Mouse (Mus musculus) limb, embryonic 14.5 days (tissue): ENCODE data around the gene Maml2. TPM values are rescaled to one million over a fixed set of nuclear protein-coding genes. Genes with fewer than 3 reads are reported as not detected.

Source experiments
- ATAC-seq: fragments of 200-750 bp; cut with Nextera tagmentation; 2 replicates; pipeline ENCODE4 v1.8.0; 2017; ENCODE audit warnings: low read depth, moderate number of reproducible peaks, moderate TSS enrichment; ENCODE audit not compliant: low FRiP score
- DNase-seq: peaks from one replicate; pipeline ENCODE4 v3.0.0-alpha.2; 2015; ENCODE audit warnings: low spot score
- H3K27ac ChIP-seq: fragments of 300-500 bp; sonication (generic); replicated peaks from 2 replicates; pipeline ENCODE4 v1.5.1; 2014; ENCODE audit warnings: low read depth, mild to moderate bottlenecking, low read length, moderate library complexity, mixed read lengths
- H3K27me3 ChIP-seq: fragments of 300-500 bp; sonication (generic); 2 replicates; pipeline ENCODE4 v1.6.1; 2014; ENCODE audit warnings: low read length, mixed read lengths; ENCODE audit not compliant: control insufficient read depth, insufficient read depth
- H3K36me3 ChIP-seq: fragments of 300-500 bp; sonication (generic); 2 replicates; pipeline ENCODE4 v1.6.1; 2014; ENCODE audit warnings: mild to moderate bottlenecking, low read length, moderate library complexity, mixed read lengths; ENCODE audit not compliant: control insufficient read depth, insufficient read depth
- H3K4me1 ChIP-seq: fragments of 300-500 bp; sonication (generic); 2 replicates; pipeline ENCODE4 v1.6.1; 2014; ENCODE audit warnings: antibody characterized with exemption, low read length, mixed read lengths; ENCODE audit not compliant: control insufficient read depth, insufficient read depth
- H3K4me2 ChIP-seq: fragments of 300-500 bp; sonication (generic); replicated peaks from 2 replicates; pipeline ENCODE4 v1.6.1; 2014; ENCODE audit warnings: low read depth, mild to moderate bottlenecking, low read length, moderate library complexity; ENCODE audit not compliant: severe bottlenecking
- H3K4me3 ChIP-seq: fragments of 300-500 bp; sonication (generic); replicated peaks from 2 replicates; pipeline ENCODE4 v1.5.1; 2014; ENCODE audit warnings: low read length
- H3K9ac ChIP-seq: fragments of 300-500 bp; sonication (generic); 2 replicates; pipeline ENCODE4 v1.6.1; 2014; ENCODE audit warnings: mild to moderate bottlenecking, low read depth, low read length, moderate library complexity; ENCODE audit not compliant: severe bottlenecking
- H3K9me3 ChIP-seq: fragments of 300-500 bp; sonication (generic); 2 replicates; pipeline ENCODE4 v1.6.1; 2016; ENCODE audit warnings: low read length; ENCODE audit not compliant: control insufficient read depth
- POLR2A ChIP-seq: fragments of 200-500 bp; IDR thresholded peaks from 2 replicates; pipeline ENCODE4 v1.8.0; 2012; ENCODE audit warnings: inconsistent platforms, mild to moderate bottlenecking, moderate library complexity, borderline replicate concordance; ENCODE audit not compliant: insufficient read depth, insufficient read length; ENCODE audit errors: extremely low read depth
- WGBS: fragments of 180-500 bp; shearing (Covaris S2); extraction: QIAGEN DNeasy Blood & Tissue Kit; methylation state at CpG from one replicate; pipeline ENCODE4 v1.1.7; 2014; 5-methylcytosine and 5-hydroxymethylcytosine counted together
- polyA plus RNA-seq, 2 experiments: library from polyadenylated mRNA; depleted of rRNA in 1 of 2; stranded (reverse) in 1 of 2; unstranded in 1 of 2; fragments of >200 nt; fragmentation: Nextera tagmentation in 1 of 2; extraction: Ambion mirVana in 1 of 2; gene quantifications; 2 replicates each; pipeline versions ENCODE4 v1.2.1 to v1.2.3; 2012 to 2014

Maml2 gene
- polyA plus RNA-seq, 2 experiments = 9.9 to 10.7 TPM

- no peak overlapping the region for H3K4me2 ChIP-seq
- H3K36me3 ChIP-seq = no peaks in the 10 kb centered on the region
- 45% methylated on average over 5 of the region's 5 CpGs for WGBS
- ATAC-seq (peak; percentile 39; the same call in 1 of the 2 replicates), DNase-seq (peak; percentile 36)
- H3K27ac ChIP-seq = no peak overlapping the region
- H3K27me3 ChIP-seq = no peaks in the 10 kb centered on the region
- no peak overlapping the region for H3K4me3 ChIP-seq
- no peak overlapping the region for H3K9ac ChIP-seq
- H3K9me3 ChIP-seq = no peaks in the 10 kb centered on the region
- peaks cover 33% of the 10 kb centered on the region for H3K4me1 ChIP-seq
- no peak for TF ChIP-seq POLR2A
Measured at GRCm38 (mm10) chr9:13552380-13553052, 254.8 kb downstream of the Maml2 start.

DNA sequence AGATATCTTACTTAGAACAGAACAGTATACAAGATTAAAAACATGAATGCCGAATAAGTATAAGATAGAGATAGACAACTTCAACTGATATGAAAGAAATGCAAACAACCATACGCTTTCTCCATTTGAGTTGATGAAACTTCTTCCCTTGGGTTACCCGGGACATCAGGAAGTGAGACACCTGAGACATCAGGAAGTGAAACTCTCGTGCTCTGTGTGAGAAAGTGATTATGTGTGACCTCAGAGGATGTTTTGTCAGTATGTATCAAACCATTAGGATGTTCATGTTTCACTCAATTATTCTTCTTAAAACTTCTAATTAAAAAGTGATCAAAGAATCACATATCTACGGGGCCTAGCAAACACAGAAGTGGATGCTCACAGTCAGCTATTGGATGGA lies 257.0 kb downstream of the Maml2 start:
- H3K27ac ChIP-seq = no peak overlapping the region
- no peak overlapping the region for H3K4me2 ChIP-seq
- no peak overlapping the region for H3K4me3 ChIP-seq
- WGBS = 86% methylated on average over 5 of the region's 5 CpGs
- no peak for TF ChIP-seq POLR2A
- H3K4me1 ChIP-seq = peaks cover 39% of the 10 kb centered on the region
- no peak for ATAC-seq
- no peaks in the 10 kb centered on the region for H3K9me3 ChIP-seq
- H3K27me3 ChIP-seq = no peaks in the 10 kb centered on the region
- DNase-seq = no peak
- no peaks in the 10 kb centered on the region for H3K36me3 ChIP-seq
- H3K9ac ChIP-seq = no peak overlapping the region

GRCm38 (mm10) chr9:13555973-13556481 lies 258.3 kb downstream of the Maml2 start:
- Histone ChIP-seq H3K4me1 (peaks cover 39% of the 10 kb centered on the region), H3K9me3 (no peaks in the 10 kb centered on the region), H3K27me3 (no peaks in the 10 kb centered on the region), H3K4me2 (no peak overlapping the region), H3K36me3 (no peaks in the 10 kb centered on the region), H3K4me3 (no peak overlapping the region), H3K9ac (no peak overlapping the region), H3K27ac (no peak overlapping the region)
- ATAC-seq = no peak
- WGBS = 76% methylated on average over 8 of the region's 8 CpGs
- DNase-seq = no peak
- TF ChIP-seq POLR2A = no peak

- no peak for TF ChIP-seq POLR2A
- Histone ChIP-seq H3K27me3 (no peaks in the 10 kb centered on the region), H3K4me2 (no peak overlapping the region), H3K36me3 (no peaks in the 10 kb centered on the region), H3K27ac (no peak overlapping the region), H3K4me3 (no peak overlapping the region), H3K9ac (no peak overlapping the region), H3K4me1 (peaks cover 37% of the 10 kb centered on the region), H3K9me3 (no peaks in the 10 kb centered on the region)
- no peak for ATAC-seq
- DNase-seq = no peak
- WGBS = 88% methylated on average over 3 of the region's 3 CpGs
Measured at GRCm38 (mm10) chr9:13556696-13557095, 258.9 kb downstream of the Maml2 start.

- WGBS = 32% methylated on average over 4 of the region's 4 CpGs
- no peak for TF ChIP-seq POLR2A
- ATAC-seq (no peak), DNase-seq (no peak)
- Histone ChIP-seq H3K4me3 (no peak overlapping the region), H3K9ac (no peak overlapping the region), H3K27me3 (no peaks in the 10 kb centered on the region), H3K9me3 (no peaks in the 10 kb centered on the region), H3K27ac (no peak overlapping the region; the same call in 1 of the 2 replicates), H3K36me3 (no peaks in the 10 kb centered on the region), H3K4me2 (no peak overlapping the region), H3K4me1 (peaks cover 32% of the 10 kb centered on the region)
Measured at GRCm38 (mm10) chr9:13558811-13559372, 261.1 kb downstream of the Maml2 start.
